Mouse (Mus musculus) cerebellum, adult 11-12 months (tissue): ENCODE results near the gene Rtn4rl1.
"Not testable (repeated sequence)": the region's sequence is repeated elsewhere in the genome, so short reads cannot be mapped to it uniquely, and the experiment has no call there.

Experiments used
- DNase-seq: peaks from one replicate; pipeline ENCODE4 v3.0.0; 2022

The Rtn4rl1 gene

DNA sequence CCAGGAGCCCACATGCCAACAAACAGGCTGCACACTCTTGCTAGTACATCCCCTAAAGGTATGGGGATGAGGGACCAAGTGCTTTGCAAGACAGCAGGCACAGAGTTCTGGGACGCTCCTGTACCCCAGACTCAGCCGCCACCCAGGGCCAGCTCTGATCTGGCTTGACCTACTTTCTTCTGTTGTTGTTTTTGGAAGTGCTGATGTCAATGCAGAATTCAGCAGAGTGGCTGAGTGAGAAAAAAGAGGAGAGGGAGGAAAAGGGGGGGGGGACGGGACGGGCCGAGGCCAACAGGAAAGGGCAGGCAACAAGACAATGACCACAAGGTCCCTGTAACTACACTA lies 86.5 kb downstream of the Rtn4rl1 start:
- DNase-seq: no peak

DNA sequence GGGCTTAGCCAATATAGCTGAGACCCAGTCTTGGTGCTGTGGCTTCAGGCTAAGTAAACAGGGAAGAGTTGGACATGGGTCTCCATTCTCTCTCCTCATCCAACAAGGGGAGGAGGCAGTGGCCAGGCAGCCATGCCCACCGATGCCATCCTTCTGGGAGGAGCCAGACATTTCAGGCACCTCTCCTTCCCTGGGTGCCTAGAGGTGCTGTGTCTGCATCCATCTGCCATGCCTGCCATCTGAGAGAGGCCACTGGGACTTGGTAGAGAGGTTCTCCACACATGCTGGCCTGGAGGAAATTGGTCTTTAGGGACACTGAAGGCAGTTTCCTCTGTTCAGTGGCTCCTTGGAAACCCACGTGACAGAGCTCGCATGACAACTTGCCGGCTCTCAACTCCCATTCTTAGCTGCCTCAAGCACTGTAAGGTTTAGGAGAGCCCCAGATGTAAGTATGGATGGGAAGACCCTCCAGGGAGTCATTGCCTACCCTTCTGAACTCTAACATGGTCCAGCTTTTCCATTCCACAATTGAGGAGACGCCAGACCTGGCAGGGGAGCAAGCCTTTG lies 86.9 kb downstream of the Rtn4rl1 start:
- DNase-seq: no peak

DNA sequence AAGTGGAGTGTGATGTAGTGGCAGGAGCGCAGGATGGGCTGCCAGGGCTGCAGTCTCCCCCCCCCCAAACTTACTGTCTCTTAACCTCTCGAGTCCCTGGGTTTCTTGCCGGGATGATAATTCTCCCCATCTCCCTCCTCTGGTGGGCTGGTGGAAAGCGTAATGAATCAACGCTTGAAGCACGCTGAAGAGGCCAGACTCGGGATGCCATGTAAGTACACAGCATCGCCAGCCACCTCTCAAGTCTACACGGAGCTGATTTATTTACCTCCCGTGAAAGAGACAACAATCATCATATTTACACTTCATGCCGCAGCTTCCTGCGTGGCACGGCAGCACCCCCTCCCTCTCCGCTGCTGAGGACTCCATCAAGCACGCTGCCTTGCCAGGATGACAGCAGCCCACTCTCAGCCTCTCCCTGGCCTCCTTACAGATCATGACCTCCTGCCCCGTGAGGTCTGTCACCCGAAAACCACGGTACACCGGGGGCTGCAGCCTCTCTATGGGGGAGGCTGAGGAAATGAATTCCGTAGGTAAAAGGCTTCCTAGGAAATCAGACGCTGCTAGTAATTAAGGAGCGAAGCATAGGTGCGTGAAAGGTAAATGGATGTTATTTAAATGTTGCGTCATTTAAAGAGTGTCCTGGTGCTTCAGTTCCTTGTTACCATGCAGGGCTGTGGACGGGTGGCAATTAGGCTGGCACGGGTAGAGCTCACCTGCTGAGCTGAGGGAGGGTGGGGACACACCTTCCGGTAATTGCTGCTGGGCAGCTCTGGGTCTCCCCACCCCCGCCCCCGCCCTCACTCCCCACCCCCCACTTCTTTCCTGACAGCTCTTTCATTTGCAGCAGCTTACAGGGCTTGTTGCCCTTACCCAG lies 88.0 kb downstream of the Rtn4rl1 start:
- no peak for DNase-seq

DNA sequence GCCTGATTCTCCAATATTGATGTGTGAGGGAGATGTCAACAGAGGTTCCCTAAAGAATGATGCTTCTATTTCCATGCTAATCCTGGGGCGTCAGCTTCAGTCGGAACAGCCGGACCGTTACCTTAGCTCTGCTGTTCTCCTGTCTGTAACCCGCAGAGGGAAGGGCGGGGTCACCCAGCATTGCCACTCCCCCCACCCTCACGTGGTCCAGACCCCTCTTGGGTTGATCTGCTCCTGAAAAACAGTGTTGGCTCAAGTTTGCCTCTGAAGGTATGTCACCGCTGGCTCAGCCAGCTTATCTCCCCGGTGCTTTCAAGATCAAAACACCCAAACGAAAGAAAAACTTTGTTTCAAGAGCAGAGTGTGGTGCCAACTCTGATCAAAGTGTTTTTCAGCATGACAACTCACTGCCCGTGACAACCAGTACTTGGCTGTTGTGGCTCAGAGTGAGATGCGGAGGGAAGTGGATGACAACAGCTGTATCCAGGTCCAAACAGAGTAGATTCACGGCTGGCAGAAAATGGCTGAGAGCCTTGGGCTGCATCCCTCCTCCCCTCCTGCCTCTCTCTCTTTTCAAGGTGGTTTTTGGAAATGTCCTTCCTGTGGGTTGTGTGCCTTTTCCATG lies 89.0 kb downstream of the Rtn4rl1 start:
- no peak for DNase-seq

DNA sequence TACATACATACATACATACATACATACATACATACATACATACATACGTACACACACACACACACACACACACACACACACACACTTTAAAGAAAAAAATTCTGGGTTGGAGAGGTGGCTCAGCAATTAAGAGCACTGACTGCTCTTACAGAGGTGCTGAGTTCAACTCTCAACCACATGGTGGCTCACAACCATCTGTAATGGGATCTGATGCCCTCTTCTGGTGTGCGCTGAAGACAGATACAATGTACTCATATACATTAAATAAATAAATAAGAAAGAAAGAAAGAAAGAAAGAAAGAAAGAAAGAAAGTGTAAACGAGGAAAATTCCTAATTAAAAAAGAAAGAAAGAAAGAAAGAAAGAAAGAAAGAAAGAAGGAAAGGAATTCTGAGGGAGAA lies 90.2 kb downstream of the Rtn4rl1 start:
- DNase-seq: not testable (repeated sequence)

DNA sequence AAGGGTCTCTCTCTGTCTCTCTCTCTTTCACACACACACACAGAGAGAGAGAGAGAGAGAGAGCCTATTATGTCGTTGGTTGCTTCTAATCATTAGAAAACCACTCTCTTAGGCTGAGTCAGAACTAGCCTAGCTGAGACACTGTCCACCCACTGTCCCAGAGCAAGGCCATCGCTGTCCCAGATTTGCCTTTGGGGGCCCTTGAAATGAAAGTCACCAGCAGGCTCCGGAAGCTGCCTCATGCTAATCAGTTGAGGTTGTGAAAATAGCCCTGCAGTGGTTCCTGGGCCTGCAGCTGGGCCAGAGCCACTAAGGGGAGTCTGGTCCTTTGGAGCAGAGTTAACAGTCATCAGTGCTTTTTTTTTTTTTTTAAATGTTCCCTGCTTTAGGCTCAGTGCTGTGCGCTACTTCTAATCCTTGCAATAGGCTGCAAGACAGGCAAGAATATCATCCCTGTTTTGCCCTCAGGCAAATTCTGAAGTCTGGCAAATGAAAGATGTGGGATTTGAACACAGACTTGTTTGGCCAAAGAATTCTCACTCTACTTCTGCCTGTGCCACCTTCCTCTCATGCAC lies 92.4 kb downstream of the Rtn4rl1 start:
- no peak for DNase-seq

DNA sequence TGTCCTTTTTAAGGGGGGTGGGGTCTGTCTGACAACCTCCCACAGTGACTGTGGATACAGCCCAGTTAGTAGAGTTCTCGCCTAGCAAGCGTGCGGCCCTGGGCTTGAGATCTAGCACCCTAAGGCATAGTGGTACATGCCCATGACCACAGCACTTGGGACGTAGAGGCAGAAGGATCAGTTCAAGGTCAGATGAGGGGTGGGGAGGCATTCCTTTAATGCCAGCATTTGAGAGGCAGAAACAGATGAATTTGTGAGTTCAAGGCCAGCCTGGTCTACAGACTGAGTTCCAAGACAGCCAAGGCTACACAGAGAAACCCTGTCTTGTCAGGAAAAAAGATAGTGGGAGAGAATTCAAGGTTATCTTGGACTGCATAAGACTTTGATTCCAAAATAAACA lies 93.3 kb downstream of the Rtn4rl1 start:
- DNase-seq: no peak

DNA sequence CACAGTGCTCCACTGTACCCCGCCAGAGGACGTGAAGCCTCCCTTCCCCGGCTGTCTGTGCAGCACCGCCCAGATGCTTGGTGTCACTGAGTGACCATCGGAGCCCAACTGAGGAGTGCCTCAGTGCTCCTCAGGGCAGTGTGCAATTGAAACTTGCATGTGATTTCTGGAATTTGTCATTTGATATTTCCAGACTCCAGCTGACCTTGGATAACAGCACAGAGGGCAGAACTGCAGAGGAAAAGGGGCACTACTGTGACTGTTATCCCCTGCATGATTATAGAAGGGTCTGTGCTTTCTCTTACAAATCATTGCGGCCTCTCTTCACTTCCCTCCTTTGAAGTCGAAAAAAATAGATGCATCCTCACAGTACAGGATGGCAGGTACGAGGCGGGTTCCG lies 94.4 kb downstream of the Rtn4rl1 start:
- no peak for DNase-seq

DNA sequence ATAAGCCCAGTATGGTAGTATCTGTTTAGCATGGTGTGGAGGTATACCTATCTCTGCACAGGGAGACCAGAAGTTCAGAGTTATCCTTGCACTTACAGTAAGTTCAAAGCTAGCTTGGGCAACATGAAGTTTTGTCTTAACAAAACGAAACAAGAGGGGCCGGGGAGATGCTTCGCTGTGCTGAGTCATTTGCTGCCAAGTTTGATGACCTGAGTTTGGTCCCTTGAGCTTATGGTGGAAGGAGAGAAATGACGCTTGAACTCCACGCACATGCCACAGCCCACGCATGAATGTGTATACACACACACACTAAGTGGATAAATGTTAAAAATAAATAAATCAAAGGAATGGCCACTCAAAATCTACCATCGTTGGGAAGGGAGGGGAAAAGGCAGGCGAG lies 94.9 kb downstream of the Rtn4rl1 start:
- no peak for DNase-seq

DNA sequence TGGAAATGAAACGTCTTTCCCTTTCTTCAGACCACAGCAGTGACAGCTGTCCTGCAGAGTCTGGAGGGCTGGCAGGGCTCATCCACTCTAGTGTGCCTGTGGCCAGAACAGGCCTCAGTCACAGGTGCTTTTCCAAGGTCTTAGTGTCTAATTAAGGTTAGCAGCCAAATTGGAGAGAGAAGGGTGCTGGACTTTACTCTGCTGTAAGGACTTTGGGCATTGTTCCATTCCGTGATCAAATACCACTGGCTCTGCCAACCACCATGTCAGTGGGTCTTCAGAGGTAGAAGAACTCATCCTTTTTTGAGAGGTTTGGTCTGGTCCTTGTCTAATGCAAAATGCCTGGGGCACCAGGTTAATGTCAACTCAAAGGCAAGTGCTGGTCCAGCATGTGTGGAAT lies 95.5 kb downstream of the Rtn4rl1 start:
- no peak for DNase-seq

DNA sequence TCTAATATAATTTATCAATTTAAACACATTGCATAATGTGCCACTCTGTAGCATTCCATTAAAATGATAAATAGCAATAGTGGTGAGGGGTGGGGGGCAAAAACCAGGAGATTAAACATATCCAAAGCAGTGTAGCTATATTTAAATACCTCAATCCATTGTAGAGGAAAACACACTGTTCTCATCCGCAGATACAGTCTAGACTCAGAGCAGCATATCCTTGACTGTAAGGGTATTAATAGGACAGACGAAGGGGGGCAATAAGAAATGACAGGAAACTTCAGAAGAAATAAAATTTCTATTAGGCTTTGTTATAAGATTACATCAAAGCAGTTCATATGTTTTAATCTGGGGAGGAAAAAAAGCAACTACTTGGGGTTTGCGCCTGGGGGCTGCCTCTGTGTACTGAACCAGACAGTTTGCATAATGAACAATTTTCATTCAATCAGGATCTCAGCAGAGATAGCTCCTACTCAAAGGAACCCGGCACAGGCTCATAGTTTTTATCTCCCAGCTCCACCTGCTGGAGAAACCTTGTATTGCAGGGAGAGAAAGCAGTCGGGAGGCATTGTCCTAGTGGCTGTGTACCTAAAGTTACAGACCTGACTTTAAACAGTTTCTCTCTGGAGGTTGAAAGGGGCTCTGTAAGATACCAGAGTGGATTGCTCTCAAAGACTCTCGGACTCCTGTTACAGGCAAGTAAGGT lies 97.1 kb downstream of the Rtn4rl1 start:
- DNase-seq: peak; percentile 82

DNA sequence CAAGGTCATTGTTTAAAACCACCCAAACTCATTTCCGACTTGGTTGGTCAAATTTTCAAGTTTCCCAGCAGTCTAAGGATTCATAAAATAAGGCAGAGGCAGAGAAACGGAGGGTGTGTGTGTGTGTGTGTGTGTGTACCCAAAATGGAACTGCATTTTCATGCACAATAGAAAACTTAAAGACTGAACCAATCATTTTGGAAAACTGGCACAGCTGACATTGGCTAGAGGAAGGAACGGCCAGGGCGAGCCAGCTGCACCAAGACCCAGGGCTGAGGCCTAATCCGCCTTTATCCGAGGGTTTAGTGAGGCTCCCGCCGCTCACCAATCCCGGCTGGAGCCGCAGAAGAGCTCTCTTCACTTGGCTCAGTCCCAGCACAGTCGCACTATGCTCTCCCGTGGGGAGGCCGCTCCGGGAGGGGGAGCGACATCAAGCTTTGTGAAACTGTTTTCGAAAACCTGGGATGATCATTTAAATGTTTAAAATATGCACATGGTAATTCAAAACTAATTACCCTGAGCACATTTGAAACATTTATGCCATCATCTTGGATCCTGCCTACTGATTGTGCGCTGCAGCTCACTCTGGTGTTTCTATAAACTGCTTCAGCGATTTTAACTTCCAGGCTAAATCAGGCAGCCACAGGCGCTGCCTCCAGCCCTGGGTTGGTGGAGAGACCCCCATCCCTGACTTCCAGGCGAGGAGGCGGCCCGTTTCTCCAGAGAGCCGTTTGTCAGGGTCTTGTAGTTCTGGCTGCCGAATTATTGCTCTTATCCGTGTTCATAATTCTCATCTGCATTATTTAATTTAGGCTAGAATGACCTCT lies 98.0 kb downstream of the Rtn4rl1 start:
- DNase-seq: no peak

DNA sequence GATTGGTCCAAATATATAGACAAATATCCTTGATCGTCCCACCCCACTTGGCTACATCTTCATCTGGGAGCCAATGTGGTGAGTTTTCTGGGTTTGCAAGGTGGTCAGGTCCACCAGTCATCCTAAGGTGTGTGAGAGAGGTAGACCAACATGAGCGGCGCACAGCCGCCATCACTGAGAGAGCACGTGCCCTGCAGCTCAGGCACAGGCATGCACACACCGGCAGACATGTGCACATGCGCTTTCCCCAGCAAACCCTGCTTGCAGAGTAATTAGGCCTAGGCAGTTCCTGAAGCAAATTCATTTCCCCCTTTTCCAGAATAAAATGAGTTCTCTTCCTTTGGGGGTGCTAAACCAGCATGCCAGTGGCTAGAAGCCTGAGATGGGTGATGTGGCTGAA lies 98.7 kb downstream of the Rtn4rl1 start:
- DNase-seq: no peak

DNA sequence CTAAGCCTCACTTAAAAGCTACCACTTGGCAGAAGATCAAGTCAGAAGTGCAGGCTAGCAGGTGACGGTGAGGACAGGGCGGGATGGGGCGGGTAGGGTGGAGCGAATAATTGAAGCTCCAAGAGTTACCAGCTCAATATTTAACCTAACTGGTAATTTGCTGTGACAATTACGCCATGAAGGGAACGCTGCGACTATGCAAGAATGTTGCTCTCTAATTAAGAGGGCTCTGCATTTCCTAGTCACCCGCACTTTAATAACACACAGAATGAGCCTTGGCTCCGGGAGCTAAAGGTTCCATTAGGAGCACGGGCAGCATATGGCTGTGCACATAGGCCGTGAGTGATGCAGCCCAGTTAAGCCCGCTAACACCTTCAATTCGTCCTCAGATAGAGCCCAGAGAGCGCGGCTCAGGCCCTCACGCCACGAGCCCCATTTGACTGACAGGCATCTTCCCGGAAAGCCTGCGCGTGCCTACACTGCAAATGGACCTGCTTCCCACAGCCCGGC lies 100.3 kb downstream of the Rtn4rl1 start:
- DNase-seq: no peak

DNA sequence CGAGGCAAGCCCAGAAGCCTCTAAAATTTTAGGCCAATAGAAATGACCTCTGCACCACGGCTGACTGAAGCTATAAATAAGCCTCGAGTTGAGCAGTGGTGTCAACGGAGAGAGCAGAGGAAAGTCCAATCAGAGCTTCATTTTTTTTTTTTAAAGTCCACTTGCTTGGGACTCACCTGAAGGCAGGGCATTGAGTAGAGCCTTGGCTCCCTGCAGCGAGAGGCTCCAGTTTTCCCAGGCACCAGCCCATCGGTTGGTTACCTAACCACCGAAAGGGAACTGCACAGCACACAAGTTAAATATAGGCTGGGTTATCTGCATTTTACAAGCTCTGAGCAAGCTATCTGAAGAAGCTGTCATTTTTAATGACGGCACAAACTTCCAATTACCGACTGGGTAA lies 101.3 kb downstream of the Rtn4rl1 start:
- no peak for DNase-seq

DNA sequence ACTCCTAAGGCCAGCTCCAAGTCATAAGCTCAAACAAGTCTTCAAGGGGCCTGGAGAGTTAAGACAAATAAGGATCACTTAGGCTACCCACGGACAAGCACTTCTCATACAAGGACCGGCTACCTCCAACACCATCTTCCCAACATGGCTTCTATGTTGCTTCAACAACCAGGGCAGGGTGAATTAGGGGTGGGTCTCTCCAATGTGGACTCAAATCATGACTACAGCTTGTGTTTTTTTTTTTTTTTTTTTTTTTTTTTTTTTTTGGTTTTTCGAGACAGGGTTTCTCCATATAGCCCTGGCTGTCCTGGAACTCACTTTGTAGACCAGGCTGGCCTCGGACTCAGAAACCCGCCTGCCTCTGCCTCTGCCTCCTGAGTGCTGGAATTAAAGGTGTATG lies 102.0 kb downstream of the Rtn4rl1 start:
- DNase-seq: not testable (repeated sequence)

DNA sequence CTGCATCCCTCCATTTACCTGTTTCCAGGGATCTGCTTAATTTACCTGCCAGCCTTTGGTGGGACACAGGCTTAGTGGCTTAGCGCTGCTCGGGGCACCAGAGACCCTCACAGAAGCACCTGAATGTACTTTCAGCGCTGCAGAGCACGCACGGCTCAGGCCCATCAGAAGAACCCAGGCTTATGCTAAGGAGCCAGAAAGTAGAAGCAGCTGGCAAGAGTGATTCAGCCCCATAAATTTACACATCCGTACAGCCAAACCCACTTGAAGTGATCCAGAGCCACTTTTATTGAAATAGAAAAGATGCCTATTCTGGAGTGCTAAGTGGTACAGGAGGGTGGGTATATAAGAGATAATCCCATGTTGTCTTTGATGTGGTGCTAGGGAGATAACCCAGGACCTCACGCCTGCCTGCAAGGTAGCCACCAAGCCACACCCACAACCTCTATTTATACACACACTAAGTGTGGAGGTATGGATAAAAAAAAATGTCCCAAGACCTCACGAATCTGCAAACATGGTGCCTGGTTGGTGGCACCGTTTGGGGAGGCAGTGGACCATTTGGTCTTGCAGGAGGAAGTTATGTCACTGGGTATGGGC lies 102.9 kb downstream of the Rtn4rl1 start:
- no peak for DNase-seq

DNA sequence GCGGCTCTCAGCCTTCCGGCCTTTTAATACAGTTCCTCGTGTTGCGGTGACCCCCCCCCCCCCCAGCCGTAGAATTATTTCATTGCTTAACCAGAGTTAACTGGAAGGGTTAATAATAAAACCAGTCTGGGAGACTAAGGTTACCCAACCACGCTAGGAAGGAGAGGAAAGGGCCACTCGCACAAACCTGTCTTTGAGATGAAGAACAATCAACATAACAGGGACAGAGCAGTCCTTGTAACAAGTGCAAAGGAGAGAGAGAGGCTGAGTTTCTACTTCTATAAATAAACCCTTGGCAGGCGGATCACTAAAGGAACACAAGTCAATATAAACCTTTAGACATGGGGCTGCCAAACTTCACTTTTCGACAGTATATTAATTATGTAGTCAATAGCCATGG lies 104.0 kb downstream of the Rtn4rl1 start:
- DNase-seq: no peak

DNA sequence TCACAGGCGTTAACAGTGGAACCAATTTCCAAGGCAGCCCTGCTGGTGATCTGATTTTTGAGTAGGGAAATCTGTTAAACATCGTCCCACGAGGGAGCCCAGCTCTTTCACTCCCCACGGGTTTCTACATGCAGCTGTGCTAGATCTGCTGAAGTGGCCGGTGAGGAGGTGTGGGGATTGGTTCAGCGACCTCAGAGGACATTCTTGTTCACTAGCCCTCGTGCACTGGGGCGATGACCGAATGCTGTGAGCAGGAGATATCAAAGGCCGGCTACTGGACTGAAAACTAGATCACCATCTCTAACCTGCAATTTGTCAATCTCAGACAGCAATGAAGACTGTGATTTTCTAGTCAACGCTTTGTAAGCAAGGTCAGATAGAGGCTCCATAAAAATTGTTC lies 104.9 kb downstream of the Rtn4rl1 start:
- DNase-seq: no peak

DNA sequence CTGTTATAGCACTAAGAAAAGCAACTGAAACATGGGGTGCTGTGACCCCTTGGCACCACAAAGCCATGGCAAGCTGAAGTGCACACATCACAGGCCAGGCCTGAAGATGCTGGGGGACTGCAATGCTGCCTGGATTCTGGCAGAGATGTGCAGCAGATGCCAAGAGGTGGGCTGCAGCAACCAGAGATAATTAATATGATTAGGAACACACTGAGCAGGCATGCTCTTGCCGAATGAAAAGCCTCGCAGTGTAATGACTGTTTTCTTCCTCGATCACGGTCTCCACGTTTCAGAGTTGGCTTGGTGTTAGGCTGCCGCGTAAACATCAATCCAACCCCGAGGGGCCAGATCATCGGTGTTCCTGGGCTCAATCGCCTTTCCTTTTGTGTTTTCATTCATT lies 106.2 kb downstream of the Rtn4rl1 start:
- DNase-seq: no peak

DNA sequence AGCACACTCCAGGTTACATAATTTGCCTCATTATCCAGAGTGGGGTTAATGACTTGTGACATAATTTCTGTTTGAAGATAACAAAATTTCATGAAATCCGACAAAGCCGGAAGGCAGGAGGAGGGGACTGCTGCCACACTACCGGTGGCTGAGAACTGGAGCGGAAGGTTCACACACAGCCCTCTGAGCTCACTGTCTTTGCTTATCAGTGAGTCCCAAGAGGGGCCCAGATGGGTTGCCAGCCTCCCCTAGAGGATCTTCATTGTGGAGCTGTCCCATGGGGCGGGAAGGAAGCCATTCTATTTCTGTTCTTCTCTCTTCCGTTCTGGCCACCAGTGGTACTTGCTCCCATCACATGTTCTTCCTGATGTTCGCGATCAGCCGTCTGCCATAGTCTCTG lies 107.4 kb downstream of the Rtn4rl1 start:
- DNase-seq: no peak

DNA sequence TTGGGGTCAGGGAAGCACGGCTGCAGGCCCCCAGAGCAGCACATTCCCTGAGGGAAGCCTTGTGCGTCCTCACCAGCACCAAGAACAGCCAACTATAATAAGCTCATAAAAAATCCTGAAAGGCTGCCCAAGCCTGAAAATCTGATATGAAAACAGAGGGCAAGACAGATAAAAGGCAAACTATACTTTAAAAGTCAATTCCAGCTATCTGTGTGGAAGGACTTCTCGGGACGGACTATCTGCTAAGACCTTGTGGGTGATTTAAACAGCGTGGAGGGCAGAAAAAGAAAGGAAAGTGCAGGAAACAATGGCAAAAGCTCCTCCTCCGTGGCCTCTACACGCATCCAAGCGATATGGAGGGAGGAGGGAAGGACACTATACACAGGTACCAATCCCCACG lies 111.2 kb downstream of the Rtn4rl1 start:
- no peak for DNase-seq
